Mouse (Mus musculus) liver, embryonic 14.5 days (tissue): ENCODE data around the gene Suv39h2.

Experiments
- CTCF ChIP-seq: IDR thresholded peaks from 2 replicates; pipeline ENCODE4 v1.5.1; 2016; ENCODE audit warnings: antibody characterized with exemption, low read depth, control low read depth
- EP300 ChIP-seq: IDR thresholded peaks from 2 replicates; pipeline ENCODE4 v1.6.1; 2016; ENCODE audit warnings: antibody characterized with exemption, low read depth

- TF ChIP-seq CTCF (no peak), EP300 (no peak)
These were observed 68.8 kb downstream of the Suv39h2 start for GRCm38 (mm10) chr2:3405981-3406380.
